Mouse (Mus musculus): Measurements from ENCODE around the gene Bmt2.

DNA sequence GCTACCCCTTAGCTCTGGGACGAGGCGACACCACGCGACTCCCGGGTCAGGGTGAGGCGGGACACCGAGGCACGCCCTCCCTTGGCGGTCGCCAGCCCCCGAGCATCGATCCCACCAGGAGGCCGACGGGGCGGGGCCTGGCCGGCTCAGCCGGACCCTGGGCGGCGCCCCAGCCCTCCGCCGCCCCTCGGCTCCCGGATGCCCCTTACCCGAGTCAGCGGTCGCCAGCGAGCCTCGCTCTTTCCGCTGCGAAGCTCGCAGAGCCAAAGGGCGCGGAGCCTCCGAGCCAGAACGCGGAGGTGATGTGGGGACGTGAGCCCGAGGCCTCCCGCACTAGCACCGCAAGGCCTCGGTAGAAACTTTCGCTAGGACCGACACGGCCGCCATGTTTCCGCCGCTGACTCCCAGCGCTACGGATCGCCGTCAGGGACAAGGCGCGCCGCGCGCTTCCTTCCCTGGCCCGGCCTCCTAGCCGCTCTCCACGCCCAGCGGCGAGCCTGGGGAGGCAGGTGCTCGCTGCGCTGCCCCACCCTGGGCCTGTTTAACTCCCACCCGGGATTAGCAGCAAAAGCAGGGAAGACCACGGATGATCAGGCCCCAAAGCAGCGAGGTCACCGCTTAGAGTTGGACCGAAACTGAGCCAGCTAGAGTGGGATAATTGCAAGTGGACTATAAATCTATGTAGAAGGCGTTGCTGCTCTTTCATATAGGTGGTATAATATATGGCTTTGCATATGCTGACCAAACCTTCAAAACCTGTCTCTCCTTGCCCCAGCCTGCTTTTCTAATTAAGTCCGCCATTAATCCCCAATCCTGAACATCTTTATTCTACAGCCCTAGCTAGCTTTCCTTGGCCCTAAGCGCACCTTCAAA lies 69.9 kb downstream of the Bmt2 start, which contains the start of gene Tmem168:
- no peak for TF ChIP-seq CTCF (IDR thresholded peaks at IDR 0.05; ENCODE audit: control insufficient read depth, insufficient read depth, insufficient read length)
- peak; percentile 38 for TF ChIP-seq MAX (IDR thresholded peaks at IDR 0.05)
- TF ChIP-seq CEBPB (IDR thresholded peaks at IDR 0.05; ENCODE audit: low read depth) = no peak
- TF ChIP-seq MYOD1 (IDR thresholded peaks at IDR 0.05; ENCODE audit: control insufficient read depth, insufficient read length, low read depth) = no peak
- no peak for TF ChIP-seq USF1 (IDR thresholded peaks at IDR 0.05; ENCODE audit: low read depth)
- no peak for TF ChIP-seq MYOG (IDR thresholded peaks at IDR 0.05; ENCODE audit: control insufficient read depth, extremely low read depth, insufficient read length)
- TF ChIP-seq FOSL1 (IDR thresholded peaks at IDR 0.05; ENCODE audit: insufficient read depth, low read length, poor library complexity, severe bottlenecking) = no peak
